Mouse (Mus musculus) embryo, embryonic 10 days (tissue): ENCODE measurements at regions not wholly inside any gene's neighbourhood (a gene's known extent, or its start where the extent isn't known, plus 50 kb on each side); places are given as distances from the start of the nearest gene placed in this dataset.

Experiments used
- DNase-seq: peaks from one replicate; pipeline ENCODE4 v3.0.0-alpha.2; 2015; ENCODE audit warnings: low spot score

DNA sequence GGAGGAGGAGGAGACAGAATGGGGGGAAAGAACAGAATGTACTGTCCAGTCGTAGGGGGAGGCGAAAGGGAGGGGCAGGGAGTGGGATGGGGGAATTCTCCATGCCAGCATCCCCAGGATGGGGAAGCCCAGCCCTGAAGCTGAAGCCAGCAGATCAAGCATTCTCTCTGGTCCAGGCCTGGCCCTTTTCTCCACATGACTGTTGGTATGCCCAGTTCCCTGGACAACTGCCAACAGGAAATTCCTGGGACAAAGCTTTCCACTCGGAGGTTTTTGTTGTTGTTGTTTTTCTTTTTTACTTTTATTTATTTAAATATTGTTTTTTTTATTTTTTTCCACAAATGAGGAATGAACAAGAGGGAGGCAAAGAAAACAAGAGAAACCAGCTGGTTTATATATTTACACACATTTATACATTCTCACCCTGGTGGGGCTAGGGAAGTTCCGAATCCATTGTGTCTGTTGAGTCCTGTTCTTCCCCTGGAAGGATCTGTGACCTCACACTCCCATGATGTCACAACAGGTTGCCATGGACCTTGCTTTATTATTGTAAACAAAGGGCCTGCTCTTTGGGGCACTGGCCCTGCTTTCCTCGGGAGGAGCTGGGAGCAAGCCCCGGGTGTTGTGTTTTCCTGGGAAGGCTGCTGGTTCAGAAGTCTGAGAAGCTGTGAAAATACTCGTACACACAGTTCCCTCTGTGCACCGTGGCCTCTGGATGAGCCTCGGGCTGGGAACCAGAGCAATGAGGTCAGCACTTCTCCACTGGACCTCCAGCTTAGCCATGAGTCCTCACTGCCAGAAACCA, 135.5 kb upstream of the Med13l start:
- peak; percentile 43 for DNase-seq

DNA sequence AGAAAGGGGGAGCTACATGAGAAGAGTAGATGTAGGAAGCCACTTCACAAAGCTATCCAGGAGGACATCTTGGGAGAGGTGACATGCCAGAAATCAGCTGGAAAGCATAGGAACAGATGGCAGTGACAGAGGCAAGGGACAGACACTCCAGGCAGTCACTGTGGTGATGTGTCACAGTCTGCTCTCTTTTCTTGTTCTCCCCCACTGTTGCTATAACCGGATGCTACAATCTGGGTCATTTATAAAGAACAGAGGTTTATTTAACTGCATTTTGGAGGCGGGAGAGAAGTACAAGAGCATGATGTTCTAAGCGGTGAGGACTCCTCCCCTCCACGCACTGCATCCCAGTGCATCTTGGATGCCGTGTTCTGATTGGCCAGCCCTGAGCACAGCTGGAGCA, 133.8 kb upstream of the Med13l start:
- DNase-seq: no peak

DNA sequence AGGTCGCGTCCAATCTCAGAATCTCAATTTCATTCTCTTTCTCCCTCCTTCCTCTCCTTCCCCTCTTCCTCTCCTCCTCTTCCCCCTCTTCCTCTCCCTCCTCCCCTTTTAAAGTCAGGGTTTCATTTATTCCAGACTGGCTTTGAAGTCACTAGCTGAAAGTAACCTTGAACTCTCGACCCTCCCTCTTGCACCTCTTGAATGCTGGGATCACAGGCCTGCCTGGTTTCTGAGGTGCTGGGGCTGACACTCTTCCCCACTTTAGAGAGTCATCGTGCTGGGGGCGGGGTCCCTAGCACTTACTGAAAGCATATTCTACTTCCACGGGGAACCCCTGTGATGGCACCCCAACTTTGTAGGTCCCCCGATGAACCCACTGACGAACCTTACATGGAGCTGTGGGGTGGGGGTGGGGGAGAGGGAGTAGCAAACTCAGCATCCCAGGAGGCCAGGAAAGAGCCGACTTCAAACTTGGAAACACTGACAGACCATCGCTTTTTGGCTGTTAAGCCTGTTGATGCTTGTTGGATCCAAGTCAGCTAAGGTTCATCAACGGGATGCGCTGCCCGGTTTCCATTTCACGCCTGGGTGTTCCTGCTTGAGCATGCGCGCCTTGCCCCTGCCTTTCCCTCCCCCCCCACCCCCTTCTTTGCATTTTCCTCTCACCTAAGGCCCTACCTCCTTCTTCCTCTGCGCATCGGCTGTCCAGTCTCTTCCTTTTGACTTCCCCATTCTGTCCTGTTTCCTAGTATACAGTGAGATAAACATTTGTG, 132.0 kb upstream of the Med13l start:
- no peak for DNase-seq

- DNase-seq: no peak
These were observed 126.9 kb upstream of the Med13l start for GRCm38 (mm10) chr5:118433599-118433998.

DNA sequence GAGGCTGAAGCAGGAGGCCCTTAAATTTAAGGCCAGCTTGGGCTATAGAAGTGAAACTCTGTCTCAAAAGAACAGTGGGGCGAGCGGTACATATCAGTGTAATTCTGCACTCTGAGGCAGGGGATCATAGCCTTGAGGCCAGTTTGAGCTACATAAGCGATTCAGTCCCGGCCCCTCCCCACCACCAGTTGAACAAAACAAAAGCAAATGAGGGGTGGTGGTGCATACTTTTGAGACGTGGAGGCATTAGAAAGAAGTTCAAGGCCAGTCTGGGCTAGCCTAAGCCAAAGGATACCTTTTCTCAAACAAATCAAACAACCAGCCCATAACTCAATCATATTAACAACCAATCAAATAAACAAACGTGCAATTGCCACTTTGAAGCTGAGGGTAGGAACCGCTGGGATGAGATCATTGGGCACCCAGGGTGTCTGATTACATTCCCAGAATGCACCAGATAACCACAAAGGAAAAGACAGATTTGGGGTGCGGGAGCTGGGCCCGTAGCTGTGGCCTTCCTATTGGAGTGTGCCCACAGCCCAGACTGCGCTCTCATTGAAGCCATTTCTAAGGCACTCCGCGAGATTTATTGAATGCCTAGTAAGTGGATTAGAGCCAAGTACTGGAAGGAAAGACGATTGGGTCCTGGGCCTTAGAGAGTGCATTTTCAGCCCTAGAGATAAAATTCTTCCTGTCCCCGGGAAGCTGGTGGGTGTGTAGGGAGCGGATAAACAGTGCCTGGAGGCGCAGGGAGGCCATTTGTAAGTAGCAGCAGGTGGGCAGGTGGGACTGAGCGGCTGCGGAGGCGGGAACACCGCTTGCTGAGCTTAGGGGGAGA, 125.5 kb upstream of the Med13l start:
- no peak for DNase-seq

GRCm38 (mm10) chr5:118435556-118435950, 124.9 kb upstream of the Med13l start:
- DNase-seq: no peak

DNA sequence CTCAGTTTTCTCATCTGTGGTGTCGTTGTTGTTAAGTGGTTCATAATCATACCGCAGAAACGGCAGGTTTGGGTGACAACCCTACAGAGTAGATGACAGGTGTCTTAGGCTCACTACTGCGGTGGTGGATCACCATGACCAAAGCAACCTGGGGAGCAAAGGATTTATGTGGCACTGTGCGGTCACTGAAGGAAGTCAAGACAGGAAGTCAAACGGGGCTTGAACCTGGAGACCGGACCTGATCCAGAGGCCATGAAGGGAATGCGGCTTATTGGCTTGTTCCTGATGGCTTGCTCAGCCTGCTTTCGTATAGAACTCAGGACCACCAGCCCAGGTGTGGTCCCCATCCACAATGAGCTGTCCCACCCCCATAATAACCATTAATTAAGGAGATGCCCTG, 124.4 kb upstream of the Med13l start:
- DNase-seq: no peak

- no peak for DNase-seq
These were observed 123.8 kb upstream of the Med13l start for GRCm38 (mm10) chr5:118436474-118437306.

- DNase-seq: no peak
These were observed 123.2 kb upstream of the Med13l start for GRCm38 (mm10) chr5:118437307-118437610.

GRCm38 (mm10) chr5:118438016-118438415, 122.5 kb upstream of the Med13l start:
- DNase-seq: no peak

- no peak for DNase-seq
These were observed 115.8 kb upstream of the Med13l start for GRCm38 (mm10) chr5:118444538-118445251.

- no peak for DNase-seq
These were observed 115.1 kb upstream of the Med13l start for GRCm38 (mm10) chr5:118445252-118445987.

DNA sequence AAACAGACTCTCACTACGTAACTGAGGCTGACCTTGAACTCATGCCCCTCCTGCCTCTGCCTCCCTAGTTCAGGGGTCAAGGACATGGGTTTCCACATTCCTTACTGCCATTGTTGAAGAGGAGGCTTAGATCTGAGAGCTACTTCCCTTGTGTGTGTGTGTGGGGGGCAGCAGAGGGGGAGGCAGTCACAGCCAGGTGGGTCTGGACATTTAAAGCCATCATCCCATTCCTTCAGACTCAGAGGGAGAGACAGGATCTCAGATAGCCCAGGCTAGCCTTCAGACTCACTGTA, 114.5 kb upstream of the Med13l start:
- DNase-seq: no peak

GRCm38 (mm10) chr5:118446878-118447277, 113.6 kb upstream of the Med13l start:
- no peak for DNase-seq

DNA sequence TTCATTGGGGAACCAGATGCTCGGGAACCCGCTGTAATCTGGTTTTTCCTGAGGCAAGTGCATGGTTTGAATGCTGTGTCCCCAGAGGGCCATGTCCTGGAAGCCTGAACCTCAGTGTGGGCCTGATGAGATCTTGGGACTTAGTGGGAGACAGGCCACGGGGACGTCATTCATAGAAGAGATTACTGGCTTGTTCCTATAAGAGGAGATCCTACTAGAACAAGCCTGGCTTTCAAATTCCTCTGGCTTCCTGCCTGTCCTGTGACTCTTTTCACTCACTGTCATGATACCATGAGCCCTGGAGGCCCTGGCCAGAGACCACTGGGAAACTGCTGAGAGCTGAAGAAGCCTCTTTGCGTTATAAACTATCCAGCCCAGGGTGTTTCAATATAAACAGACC, 113.1 kb upstream of the Med13l start:
- DNase-seq: no peak

GRCm38 (mm10) chr5:118448884-118449515, 111.5 kb upstream of the Med13l start:
- DNase-seq: no peak

DNA sequence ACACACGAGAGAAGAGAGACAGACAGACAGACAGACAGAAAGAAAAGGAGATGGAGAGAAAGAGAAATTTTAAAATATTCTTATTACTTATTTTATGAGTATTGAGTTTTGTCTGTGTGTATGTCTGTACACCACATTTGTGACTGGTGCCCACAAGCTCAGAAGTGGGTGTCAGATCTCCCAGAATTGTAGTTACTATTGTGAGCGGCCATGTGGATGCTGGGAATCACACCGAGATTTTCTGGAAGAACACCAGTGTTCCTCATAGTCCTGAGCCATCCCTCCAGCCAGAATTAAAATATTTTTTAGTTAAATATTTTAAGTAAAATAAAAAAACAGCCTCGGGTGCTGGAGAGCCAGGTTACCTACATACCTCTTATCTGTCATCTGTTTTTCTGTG, 110.6 kb upstream of the Med13l start:
- DNase-seq: no peak

GRCm38 (mm10) chr5:118452052-118452451, 108.4 kb upstream of the Med13l start:
- DNase-seq: no peak

DNA sequence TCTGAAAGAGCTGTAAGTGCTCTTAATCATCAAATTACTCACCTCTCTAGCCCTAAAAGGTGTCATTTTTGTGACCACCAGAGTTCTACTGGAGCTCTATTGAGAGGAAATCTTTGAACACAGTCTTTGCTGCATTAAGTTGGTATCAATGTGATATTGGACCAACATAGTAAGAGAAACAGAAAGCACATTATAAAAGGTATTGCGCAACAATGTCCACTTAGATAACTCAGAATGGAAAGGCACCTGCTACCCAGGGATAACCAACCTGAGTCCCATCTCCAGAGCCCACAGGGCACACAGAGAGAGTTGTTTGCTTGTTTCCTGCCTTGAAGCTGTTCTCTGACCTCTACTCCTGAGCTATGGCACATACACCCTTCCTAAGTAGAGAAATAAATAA, 106.4 kb upstream of the Med13l start:
- DNase-seq: no peak

GRCm38 (mm10) chr5:118458727-118459390, 101.6 kb upstream of the Med13l start:
- DNase-seq: peak; percentile 81
